Mouse (Mus musculus): Measurements from ENCODE around the gene Defb29. TPM values are rescaled to one million over a fixed set of nuclear protein-coding genes. Genes with fewer than 3 reads are reported as not detected.

The Defb29 gene
- polyA plus RNA-seq (2012), result not detected in 2 replicates

GRCm38 (mm10) chr2:152539944-152540710 lies at the start of gene Defb29:
TSS of gene Defb29 (minus strand) at chr2:152540098.
- H3K36me3 ChIP-seq (ENCODE audit: control insufficient read depth), result no peaks in the 10 kb centered on the region
- H3K9me3 ChIP-seq (ENCODE audit: control insufficient read depth, low read length), result peaks cover 3% of the 10 kb centered on the region; the same call in 1 of the 2 replicates
- H3K4me3 ChIP-seq (replicated peaks), result no peak within 1 kb of the TSS
- no peaks in the 10 kb centered on the region for H3K27me3 ChIP-seq (ENCODE audit: control insufficient read depth)
- no peaks in the 10 kb centered on the region for H3K4me1 ChIP-seq (ENCODE audit: control insufficient read depth)
- no peak for TF ChIP-seq GATA1 (IDR thresholded peaks at IDR 0.05; ENCODE audit: low read length)
- no peak for TF ChIP-seq TAL1 (IDR thresholded peaks at IDR 0.05; ENCODE audit: low read length)

GRCm38 (mm10) chr2:152589021-152589420 lies 49.1 kb upstream of the Defb29 start:
- TF ChIP-seq TAL1 (IDR thresholded peaks at IDR 0.05; ENCODE audit: low read length) (no peak), GATA1 (IDR thresholded peaks at IDR 0.05; ENCODE audit: low read length) (no peak)
- no peak overlapping the region for H3K4me3 ChIP-seq (replicated peaks)
- no peaks in the 10 kb centered on the region for H3K4me1 ChIP-seq (ENCODE audit: control insufficient read depth)
- no peaks in the 10 kb centered on the region for H3K36me3 ChIP-seq (ENCODE audit: control insufficient read depth)
- no peaks in the 10 kb centered on the region for H3K9me3 ChIP-seq (ENCODE audit: control insufficient read depth, low read length)
- no peaks in the 10 kb centered on the region for H3K27me3 ChIP-seq (ENCODE audit: control insufficient read depth)

- Histone ChIP-seq H3K9me3 (ENCODE audit: control insufficient read depth, low read length) (no peaks in the 10 kb centered on the region), H3K36me3 (ENCODE audit: control insufficient read depth) (no peaks in the 10 kb centered on the region), H3K4me3 (replicated peaks) (no peak overlapping the region), H3K27me3 (ENCODE audit: control insufficient read depth) (no peaks in the 10 kb centered on the region), H3K4me1 (ENCODE audit: control insufficient read depth) (no peaks in the 10 kb centered on the region)
- TF ChIP-seq GATA1 (IDR thresholded peaks at IDR 0.05; ENCODE audit: low read length) (no peak), TAL1 (IDR thresholded peaks at IDR 0.05; ENCODE audit: low read length) (no peak)
Observed at GRCm38 (mm10) chr2:152588450-152588849, 48.6 kb upstream of the Defb29 start.

- Histone ChIP-seq H3K4me1 (ENCODE audit: control insufficient read depth) (no peaks in the 10 kb centered on the region), H3K9me3 (ENCODE audit: control insufficient read depth, low read length) (no peaks in the 10 kb centered on the region), H3K27me3 (ENCODE audit: control insufficient read depth) (no peaks in the 10 kb centered on the region), H3K4me3 (replicated peaks) (no peak overlapping the region), H3K36me3 (ENCODE audit: control insufficient read depth) (no peaks in the 10 kb centered on the region)
- TF ChIP-seq GATA1 (IDR thresholded peaks at IDR 0.05; ENCODE audit: low read length), result no peak
- TF ChIP-seq TAL1 (IDR thresholded peaks at IDR 0.05; ENCODE audit: low read length), result no peak
Observed at GRCm38 (mm10) chr2:152586926-152587560, 47.1 kb upstream of the Defb29 start.

- Histone ChIP-seq H3K4me3 (replicated peaks) (no peak overlapping the region), H3K36me3 (ENCODE audit: control insufficient read depth) (no peaks in the 10 kb centered on the region), H3K9me3 (ENCODE audit: control insufficient read depth, low read length) (no peaks in the 10 kb centered on the region), H3K4me1 (ENCODE audit: control insufficient read depth) (no peaks in the 10 kb centered on the region), H3K27me3 (ENCODE audit: control insufficient read depth) (no peaks in the 10 kb centered on the region)
- TF ChIP-seq GATA1 (IDR thresholded peaks at IDR 0.05; ENCODE audit: low read length) (no peak), TAL1 (IDR thresholded peaks at IDR 0.05; ENCODE audit: low read length) (no peak)
Observed at GRCm38 (mm10) chr2:152580612-152581011, 40.7 kb upstream of the Defb29 start.

- H3K9me3 ChIP-seq (ENCODE audit: control insufficient read depth, low read length), result no peaks in the 10 kb centered on the region
- no peaks in the 10 kb centered on the region for H3K4me1 ChIP-seq (ENCODE audit: control insufficient read depth)
- no peaks in the 10 kb centered on the region for H3K27me3 ChIP-seq (ENCODE audit: control insufficient read depth)
- H3K4me3 ChIP-seq (replicated peaks), result no peak within 1 kb of the TSS
- no peaks in the 10 kb centered on the region for H3K36me3 ChIP-seq (ENCODE audit: control insufficient read depth)
- no peak for TF ChIP-seq TAL1 (IDR thresholded peaks at IDR 0.05; ENCODE audit: low read length)
- TF ChIP-seq GATA1 (IDR thresholded peaks at IDR 0.05; ENCODE audit: low read length), result no peak
Observed at GRCm38 (mm10) chr2:152580107-152580506, 40.2 kb upstream of the Defb29 start, which contains the start of gene Defb19. TSS of gene Defb19 (minus strand) at chr2:152580312.

GRCm38 (mm10) chr2:152573484-152573883 lies 33.6 kb upstream of the Defb29 start:
- TF ChIP-seq GATA1 (IDR thresholded peaks at IDR 0.05; ENCODE audit: low read length), result no peak
- TF ChIP-seq TAL1 (IDR thresholded peaks at IDR 0.05; ENCODE audit: low read length), result no peak
- no peaks in the 10 kb centered on the region for H3K27me3 ChIP-seq (ENCODE audit: control insufficient read depth)
- no peaks in the 10 kb centered on the region for H3K9me3 ChIP-seq (ENCODE audit: control insufficient read depth, low read length)
- H3K4me1 ChIP-seq (ENCODE audit: control insufficient read depth), result no peaks in the 10 kb centered on the region
- no peaks in the 10 kb centered on the region for H3K36me3 ChIP-seq (ENCODE audit: control insufficient read depth)
- H3K4me3 ChIP-seq (replicated peaks), result no peak overlapping the region

GRCm38 (mm10) chr2:152572114-152572794 lies 32.4 kb upstream of the Defb29 start, which contains the start of gene Defb21:
TSS of gene Defb21 (plus strand) at chr2:152572744.
- Histone ChIP-seq H3K4me1 (ENCODE audit: control insufficient read depth) (no peaks in the 10 kb centered on the region), H3K9me3 (ENCODE audit: control insufficient read depth, low read length) (no peaks in the 10 kb centered on the region), H3K27me3 (ENCODE audit: control insufficient read depth) (no peaks in the 10 kb centered on the region), H3K36me3 (ENCODE audit: control insufficient read depth) (no peaks in the 10 kb centered on the region), H3K4me3 (replicated peaks) (no peak within 1 kb of the TSS)
- no peak for TF ChIP-seq TAL1 (IDR thresholded peaks at IDR 0.05; ENCODE audit: low read length)
- no peak for TF ChIP-seq GATA1 (IDR thresholded peaks at IDR 0.05; ENCODE audit: low read length)

- no peak overlapping the region for H3K4me3 ChIP-seq (replicated peaks)
- H3K27me3 ChIP-seq (ENCODE audit: control insufficient read depth), result no peaks in the 10 kb centered on the region
- H3K9me3 ChIP-seq (ENCODE audit: control insufficient read depth, low read length), result no peaks in the 10 kb centered on the region
- H3K36me3 ChIP-seq (ENCODE audit: control insufficient read depth), result no peaks in the 10 kb centered on the region
- TF ChIP-seq GATA1 (IDR thresholded peaks at IDR 0.05; ENCODE audit: low read length), result no peak
- no peak for TF ChIP-seq TAL1 (IDR thresholded peaks at IDR 0.05; ENCODE audit: low read length)
- no peaks in the 10 kb centered on the region for H3K4me1 ChIP-seq (ENCODE audit: control insufficient read depth)
Observed at GRCm38 (mm10) chr2:152570313-152570712, 30.4 kb upstream of the Defb29 start.
